Mouse (Mus musculus): Measurements from ENCODE around the gene Mmp17.
"Not testable (repeated sequence)": the region's sequence is repeated elsewhere in the genome, so short reads cannot be mapped to it uniquely, and the experiment has no call there.

The Mmp17 gene

GRCm38 (mm10) chr5:129590915-129591314 is 6.9 kb downstream of the Mmp17 start:
- no peak for DNase-seq (ENCODE audit: low spot score in 2 of 2)

- peak; percentile 65 to 88 for DNase-seq (ENCODE audit: low spot score in 2 of 2)
Measured at GRCm38 (mm10) chr5:129594116-129595114, 10.4 kb downstream of the Mmp17 start.

GRCm38 (mm10) chr5:129602071-129602487 is 18.1 kb downstream of the Mmp17 start:
- DNase-seq (ENCODE audit: low spot score in 2 of 2), result peak in 1 of 2 experiments; percentile 47

- DNase-seq (ENCODE audit: low spot score in 2 of 2), result no peak
Measured at GRCm38 (mm10) chr5:129607476-129607875, 23.5 kb downstream of the Mmp17 start.

- peak; percentile 15 to 73 for DNase-seq (ENCODE audit: low spot score in 2 of 2)
Measured at GRCm38 (mm10) chr5:129611060-129611459, 27.1 kb downstream of the Mmp17 start.

GRCm38 (mm10) chr5:129620600-129620999 is 36.6 kb downstream of the Mmp17 start:
- not testable (repeated sequence) for DNase-seq (ENCODE audit: low spot score in 2 of 2)

GRCm38 (mm10) chr5:129621361-129621760 is 37.4 kb downstream of the Mmp17 start:
- DNase-seq (ENCODE audit: low spot score in 2 of 2), result no peak

GRCm38 (mm10) chr5:129626099-129626498 is 42.1 kb downstream of the Mmp17 start:
- no peak for DNase-seq (ENCODE audit: low spot score in 2 of 2)

- not testable (repeated sequence) for DNase-seq (ENCODE audit: low spot score in 2 of 2)
Measured at GRCm38 (mm10) chr5:129626586-129626985, 42.6 kb downstream of the Mmp17 start.

- not testable (repeated sequence) for DNase-seq (ENCODE audit: low spot score in 2 of 2)
Measured at GRCm38 (mm10) chr5:129632270-129633250, 48.6 kb downstream of the Mmp17 start.

- DNase-seq (ENCODE audit: low spot score in 2 of 2), result no peak
Measured at GRCm38 (mm10) chr5:129650858-129651257, 66.9 kb downstream of the Mmp17 start.

- DNase-seq (ENCODE audit: low spot score in 2 of 2), result no peak
Measured at GRCm38 (mm10) chr5:129657016-129657415, 73.0 kb downstream of the Mmp17 start.

- no peak for DNase-seq (ENCODE audit: low spot score in 2 of 2)
Measured at GRCm38 (mm10) chr5:129657931-129658330, 74.0 kb downstream of the Mmp17 start.
